Mouse (Mus musculus) cerebellum, postnatal 36 days (tissue): Measurements from ENCODE around the gene Cpeb2.
A peak's percentile ranks its signal among the peaks of the same experiment; 100 is the strongest.

Experiments used
- DNase-seq, 2 experiments: peaks; one replicate each; pipeline ENCODE4 v3.0.0; 2021 to 2022; ENCODE audit warnings: mixed read lengths in 2 of 2

Gene Cpeb2

DNA sequence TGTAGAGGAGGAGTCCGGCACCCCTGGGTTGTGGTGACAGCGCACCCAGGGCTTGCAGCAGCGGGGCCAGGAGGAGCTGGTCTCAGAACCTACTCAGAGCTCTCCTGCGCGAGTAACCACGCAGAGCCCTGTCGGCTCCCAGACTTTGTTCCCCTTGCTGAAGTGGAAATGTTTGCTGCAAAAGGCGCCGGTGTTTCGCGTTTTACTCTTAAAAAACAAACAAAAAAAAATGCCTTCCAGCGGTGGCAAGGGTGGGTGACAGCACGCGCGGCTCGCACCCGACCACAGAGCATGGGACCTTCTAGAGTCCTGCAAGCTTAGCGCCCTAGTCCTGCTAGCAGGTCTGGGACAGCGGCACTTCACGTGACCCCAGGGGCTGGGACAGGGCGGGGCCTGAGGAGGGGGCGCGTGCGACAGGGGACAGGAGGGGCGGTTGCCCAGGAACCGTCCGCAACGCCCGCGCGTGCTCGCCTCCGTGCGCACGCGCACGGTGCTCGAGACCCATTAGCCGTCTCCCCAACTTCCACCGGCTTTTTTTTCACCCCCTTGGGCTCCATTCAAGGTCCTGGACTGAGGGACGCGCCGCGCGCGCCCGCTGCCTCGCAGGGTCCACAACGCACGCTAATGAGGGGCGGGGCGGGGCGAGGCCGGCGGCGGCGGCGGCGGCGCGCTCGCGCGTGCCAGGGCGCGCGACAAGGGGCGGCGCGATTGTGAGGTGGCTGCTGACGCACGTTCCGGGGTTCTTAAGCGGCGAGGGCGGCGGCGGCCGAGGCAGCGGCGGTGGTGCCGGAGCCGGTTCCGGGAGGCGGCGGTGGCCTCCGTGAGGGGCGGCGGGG, at the start of gene Cpeb2:
Gene Cpeb2 (plus strand): TSS at position 691 of the 836 bp plus-strand sequence.
- DNase-seq = peak; percentile 94 to 96

DNA sequence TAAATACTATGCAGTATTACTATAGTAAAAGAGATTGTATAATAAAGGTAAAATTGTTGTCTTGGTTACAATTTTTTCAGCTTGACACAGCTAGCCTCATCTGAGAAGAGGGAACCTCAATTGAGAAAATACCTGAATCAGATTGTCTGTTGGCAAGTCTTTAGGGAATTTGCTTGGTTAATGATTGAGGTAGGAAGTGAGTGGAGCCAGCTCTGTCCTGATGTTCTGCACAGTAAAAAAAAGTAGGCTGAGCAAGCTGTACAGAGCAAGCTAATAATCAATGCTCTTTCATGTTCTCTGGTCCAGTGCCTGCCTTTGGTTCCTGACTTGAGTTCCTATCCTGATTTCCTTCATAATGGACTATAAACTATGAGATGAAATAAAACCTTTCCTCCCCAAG, 49.4 kb upstream of the Cpeb2 start:
- DNase-seq = no peak

DNA sequence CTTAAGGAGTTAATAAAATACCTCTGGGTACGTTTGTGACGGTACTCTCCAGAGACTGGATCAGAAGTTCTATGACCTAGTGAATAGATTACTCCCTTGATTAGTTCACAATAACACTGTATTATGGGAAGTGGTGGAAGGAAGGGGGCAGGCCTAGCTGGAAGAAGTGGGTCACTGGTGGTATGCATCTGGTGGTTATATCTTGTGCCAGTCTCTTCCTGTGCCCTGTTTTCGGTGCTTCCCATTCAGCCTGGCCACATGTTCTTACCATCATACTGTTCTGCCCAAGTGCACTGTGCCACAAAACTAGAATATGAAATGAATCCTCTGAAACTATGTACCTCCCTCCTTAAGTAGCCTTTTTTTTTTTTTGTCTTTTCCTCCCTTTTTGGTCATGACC, 48.1 kb upstream of the Cpeb2 start:
- DNase-seq = no peak

DNA sequence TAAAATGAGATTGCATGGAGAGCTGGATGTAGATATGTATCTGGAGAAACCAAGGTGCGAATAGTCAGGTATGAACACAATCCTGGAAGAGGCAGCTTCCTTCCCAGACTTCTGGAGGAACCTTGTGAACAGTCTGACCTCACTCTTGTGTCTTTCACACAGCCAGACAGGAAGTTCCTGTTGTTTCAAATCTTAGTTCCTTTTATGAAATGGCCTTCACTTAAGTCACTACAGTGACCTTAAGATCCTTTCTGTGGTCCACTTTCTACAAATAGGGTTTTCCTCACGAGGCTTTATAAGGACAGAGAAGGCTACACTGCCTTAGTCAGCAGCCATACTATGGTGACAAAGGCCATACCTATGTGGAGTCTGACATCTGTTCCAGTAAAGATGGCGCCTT, 47.5 kb upstream of the Cpeb2 start:
- no peak for DNase-seq

DNA sequence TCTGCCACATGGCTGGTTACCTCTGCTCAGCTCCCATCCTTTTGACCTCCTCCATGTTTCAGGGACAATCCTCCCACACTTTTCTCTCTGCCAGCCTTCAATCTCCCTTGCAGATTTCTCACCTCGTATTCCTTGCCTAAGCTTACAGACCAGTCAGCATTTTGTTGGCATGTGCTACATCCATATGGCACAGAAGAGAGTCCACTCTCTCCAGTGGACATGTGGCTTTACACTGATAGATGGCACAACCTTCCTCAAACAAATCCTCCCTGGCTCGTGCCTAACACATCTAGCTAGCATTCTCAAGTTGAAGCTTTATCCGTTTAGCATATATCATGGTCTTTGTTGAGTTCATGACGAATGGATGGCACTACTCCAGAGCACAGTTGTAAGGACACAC, 32.3 kb upstream of the Cpeb2 start:
- DNase-seq = peak; percentile 20 to 37

DNA sequence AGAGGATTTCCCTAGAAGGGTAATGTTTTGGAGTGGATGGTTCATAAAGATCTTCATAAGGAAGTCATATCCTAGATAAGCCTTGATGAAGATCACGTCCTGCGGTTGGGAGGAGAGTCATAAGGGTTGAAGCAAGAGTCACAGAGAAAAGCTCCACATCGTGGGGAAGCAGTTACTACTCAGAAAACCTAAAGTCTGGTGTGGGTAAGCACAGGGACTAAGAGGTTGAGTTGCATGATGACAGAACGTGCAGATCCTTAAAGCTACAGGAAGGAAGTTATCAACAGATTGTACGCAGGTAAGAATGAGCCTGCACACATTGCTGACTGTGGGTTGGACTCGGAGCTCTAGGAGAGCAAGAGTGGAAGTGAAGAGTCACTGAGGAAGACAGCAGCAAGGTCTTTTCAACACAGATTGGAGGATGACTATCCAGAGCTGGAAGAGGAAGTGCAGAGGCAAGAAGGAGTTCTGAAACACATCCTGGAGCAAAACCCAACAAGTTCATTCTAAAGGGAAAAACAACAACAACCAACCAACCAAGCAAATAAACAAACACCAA, 26.4 kb upstream of the Cpeb2 start:
- DNase-seq = no peak

DNA sequence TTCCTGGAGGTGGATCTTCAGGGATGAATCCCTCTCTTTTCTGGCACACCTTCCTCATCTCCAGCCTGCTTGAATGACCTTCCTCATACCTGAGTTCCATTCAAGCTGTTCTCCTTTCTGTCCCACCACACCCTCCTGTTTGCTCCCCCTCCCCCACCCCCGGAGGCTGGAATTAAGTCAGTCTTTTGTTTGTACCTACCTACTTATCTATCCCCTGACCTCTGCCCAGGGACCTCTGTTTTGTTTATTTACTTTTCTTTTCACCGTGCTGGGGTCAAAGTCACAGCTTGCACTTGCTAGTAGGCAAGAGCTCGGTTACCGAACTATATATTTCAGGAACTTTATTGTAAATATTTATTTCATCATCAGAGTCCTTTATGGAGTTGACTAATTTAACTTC, 15.5 kb upstream of the Cpeb2 start:
- no peak for DNase-seq

DNA sequence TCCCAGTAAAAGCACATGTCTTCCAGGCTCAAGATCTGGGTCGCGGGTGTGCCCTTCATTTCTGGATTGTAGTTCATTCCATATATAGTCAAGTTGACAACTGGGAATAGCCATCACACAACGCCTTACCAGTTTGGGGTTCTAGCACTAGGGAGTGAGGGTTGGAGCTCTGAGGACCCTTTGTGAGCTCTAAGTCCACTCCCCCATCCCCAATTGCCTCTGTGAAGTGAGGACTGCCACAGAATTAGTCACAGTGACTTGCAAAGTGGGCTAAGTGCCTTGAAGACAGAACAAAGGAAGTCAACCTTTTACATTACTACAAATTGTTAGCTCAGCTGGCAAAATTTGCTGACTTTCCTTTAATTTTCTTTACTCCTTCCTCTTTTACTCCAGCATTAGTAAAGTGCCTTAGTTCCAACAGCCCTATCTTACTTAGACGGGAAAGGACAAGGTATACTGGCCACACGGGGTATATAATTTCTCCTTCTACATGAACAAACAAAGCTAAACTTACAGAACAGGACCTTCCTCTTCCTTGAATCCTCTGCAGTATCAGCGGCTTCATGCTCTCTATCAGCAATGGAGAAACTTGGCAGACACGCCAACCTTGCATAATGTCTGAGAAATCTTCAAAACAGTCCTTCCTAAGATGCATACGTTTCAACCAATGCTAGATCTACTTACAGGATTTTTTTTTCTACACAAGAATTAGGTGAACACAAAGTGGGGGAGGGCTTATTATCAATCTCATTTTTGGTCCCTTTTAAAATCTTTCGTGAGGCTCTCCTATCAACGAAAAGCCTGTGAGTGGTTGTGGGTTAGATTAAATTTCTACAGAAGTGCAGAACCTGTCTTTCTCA, 14.8 kb upstream of the Cpeb2 start:
- no peak for DNase-seq

DNA sequence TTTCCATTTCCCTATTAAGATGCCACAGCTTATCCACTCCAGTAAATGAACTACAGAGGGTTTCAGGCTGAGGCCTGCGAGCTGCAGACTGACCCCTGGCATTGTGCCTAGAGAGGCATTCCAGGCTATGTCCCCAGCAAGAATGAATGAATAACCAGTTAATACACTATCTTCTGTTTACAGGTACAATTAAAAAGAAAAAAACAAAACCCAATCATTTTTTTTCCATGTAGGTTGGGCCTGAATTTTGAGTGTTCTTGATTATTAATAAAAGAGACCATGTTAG, 14.2 kb upstream of the Cpeb2 start:
- DNase-seq = no peak

DNA sequence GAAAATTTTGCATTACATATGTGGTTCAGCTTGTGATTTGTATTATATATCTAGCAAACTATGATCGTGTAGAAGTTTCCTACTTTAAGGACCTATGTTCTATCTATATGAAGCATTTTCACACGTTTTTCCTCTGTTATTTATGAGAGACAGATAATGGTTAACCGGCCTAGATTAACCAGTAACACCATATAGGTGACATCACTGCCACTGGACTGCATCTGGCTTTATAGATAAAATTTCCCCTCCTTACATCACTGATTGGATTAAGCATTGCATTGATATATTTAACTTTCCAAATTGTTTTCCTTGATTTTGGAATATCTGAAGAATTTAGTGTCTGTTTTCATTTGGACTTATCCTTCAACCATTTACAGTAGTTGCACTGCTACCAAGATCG, 9.6 kb upstream of the Cpeb2 start:
- DNase-seq = no peak

DNA sequence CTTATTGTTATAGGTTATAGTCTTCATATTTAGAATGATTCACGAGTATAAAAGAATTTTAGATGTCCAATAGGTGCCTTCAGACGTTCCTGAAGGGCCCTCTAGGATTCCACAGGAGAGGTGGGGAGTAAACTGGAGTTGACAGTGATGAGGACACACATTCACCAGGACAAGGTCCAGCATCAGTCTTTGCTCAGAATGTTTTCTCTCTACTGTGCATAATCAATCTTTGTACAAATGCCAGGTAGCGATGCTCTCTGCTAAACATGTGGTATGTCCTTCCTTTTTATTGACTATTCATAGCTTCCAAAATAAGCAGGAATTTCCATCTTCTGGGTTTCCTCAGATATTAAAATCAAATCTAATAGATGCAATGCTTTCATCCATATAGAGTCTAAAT, 8.7 kb upstream of the Cpeb2 start:
- no peak for DNase-seq

DNA sequence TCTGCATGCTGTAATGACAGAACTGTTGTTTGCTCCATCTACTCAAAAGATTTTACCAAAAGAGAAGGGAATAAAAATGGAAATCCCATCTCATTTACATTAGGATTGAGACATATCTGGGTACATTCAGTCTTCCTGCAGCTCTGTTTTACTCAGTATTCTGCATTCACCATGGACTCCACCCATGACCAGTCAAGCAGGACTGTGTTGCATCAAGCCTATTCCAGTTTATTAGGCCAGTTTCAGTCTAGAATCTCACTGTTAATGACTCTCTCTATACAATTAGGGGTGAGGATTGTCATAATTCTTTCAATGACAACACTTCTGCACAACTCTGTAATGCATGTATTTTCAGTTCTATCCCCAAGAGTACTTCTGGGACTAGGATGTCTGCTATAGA, 6.8 kb upstream of the Cpeb2 start:
- no peak for DNase-seq

DNA sequence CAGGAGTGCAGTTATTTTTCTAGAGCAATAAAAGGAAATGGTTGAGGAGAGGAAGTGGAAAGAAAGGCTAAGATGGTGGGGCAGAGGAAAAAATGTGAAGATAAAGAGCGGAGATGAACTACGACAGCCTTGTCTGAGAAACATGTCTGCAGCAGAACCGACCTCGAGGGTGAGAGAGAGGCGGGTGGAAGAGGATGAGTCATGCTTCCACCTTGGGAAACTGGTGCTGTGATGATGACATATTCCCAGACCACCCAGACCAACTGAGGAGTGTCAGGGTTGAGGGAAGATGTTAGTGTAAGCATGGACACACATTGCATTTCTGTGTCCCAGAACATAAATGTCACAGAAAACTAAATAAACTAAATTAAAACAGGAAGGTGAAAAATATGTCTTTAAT, 5.4 kb upstream of the Cpeb2 start:
- DNase-seq = no peak

DNA sequence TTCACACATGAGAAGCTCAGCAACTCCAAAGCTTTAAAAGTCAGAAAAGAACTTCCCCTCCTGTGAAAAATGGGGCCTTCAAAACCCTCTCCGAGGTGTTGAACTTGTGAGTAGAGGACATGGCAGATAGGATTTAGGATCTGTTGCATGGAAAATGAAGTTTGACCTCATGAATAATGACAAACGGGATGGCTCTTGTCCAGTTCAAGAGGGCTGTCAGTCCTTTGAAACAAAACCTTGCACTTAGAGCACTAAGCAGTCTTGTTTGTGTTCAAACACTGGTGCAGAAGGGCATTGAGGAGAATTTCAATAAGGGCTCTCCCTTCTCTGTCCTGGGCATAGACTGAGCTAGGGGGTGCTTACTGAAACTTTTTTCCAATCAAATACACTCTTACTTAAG, 1.9 kb upstream of the Cpeb2 start:
- DNase-seq = no peak

DNA sequence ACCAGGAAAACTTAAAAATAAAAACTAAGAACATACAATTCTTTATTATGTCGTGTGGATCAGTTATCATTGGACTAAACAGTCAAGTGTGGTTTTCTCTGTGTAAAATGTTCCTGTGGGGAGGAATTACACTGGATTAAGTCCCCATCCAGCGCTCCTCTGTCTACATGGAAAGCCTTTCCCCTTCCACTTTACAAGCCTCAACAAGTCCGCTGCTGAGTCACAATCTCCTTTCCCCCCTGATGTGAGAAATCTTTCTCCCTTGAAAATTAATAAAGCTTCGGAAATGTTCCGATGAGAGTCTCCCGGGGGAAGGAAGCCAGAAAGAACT, 856 bp upstream of the Cpeb2 start:
- no peak for DNase-seq

DNA sequence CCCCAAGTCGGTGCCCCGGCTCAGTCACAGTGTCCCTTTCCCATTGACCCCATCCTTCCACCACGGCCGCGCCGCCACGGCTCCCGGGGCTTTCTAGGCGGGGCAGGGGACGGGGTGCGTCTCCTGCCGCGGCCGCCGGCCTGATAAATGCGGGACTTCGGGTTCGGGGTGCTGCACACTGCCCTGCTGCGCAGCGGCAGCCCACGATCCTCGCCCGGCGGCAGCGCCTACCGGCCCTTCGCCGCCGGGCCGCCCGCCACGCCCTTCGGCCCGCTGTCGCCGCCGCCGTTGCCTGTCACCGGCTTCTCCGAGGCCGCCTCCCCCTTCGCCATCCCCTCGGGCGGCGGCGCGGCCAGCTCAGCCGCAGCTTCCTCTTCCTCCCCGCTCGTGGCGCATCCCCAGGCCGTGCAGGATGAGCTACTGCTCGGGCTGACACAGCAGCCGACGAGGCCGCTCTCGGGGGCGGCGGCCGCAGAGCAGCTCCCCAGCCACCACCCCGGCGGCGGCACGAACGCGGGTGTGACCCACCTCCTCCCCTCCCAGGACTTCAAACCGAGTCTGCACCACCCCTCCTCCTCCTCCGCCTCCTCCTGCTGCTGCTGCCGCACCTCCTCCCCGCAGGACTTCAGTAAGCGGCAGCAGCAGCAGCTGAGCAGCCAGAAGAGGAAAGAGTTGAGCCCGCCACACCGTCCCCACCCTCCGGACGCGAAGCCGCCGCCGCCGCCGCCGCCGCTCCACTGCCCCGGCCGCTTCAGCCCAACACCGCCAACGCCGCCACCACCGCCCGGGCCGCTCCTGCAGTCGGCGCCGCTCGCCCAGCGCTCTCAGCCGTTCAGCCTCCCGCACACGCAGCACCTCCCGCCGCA, 579 bp downstream of the Cpeb2 start:
- peak; percentile 73 to 76 for DNase-seq

DNA sequence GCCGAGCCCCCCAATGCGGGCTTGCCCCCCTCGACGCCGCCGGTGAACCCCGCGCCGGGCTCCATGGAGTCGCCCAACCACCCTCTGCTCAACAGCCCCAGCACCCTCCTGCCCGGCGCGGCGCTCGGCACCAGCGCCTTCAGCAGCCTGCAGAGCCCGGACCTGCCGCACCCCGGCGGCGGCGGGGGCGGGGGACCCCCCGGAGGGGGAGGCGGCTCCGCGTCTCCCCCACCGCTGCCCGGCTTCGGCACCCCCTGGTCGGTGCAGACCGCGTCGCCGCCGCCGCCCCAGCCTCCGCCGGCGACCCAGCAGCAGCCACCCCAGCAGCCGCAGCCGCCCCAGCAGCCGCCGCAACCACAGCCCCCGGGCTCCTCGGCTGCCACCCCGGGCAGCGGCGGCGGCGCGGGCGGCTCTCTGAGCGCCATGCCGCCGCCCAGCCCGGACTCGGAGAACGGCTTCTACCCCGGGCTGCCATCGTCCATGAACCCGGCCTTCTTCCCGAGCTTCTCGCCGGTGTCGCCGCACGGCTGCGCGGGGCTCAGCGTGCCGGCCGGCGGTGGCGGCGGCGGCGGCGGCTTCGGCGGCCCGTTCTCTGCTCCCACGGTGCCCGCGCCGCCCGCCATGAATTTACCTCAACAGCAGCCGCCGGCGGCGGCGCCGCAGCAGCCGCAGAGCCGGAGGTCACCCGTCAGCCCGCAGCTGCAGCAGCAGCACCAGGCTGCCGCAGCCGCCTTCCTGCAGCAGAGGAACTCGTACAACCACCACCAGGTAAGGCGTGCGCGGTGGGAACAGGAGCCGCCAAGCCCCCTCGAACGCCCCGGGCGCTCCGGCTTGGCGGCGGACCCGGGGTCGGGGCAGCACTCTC, 1.6 kb downstream of the Cpeb2 start:
- DNase-seq = peak; percentile 51 to 54

DNA sequence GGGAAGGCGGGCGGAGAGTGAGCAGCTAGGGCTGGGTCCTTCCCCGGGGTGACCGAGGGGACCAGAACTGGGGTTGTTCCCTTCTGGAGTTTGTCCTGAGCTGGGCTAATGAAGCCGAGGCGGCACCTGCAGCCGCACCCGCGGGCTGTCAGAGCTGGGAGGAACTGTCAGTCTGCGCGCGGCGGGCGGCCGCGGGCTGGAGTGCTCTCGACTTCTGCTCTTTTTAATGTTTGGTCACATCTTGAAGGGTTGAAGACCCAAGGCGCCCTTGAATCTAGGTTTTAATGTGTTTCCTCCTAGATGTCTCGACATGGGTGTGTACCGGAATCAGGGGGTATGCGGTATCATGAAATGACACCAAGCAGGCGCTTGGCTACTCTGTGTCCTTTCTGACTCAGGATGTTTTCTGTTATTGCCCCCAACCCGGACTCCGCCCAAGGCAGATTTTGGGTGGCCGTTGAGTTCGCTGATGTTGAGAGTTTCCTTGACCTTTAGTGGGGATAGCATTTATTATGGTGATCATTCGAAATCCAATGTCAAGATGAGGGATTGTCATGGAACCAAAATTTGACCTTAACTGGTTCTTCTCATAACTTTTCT, 2.3 kb downstream of the Cpeb2 start:
- peak; percentile 61 to 70 for DNase-seq

DNA sequence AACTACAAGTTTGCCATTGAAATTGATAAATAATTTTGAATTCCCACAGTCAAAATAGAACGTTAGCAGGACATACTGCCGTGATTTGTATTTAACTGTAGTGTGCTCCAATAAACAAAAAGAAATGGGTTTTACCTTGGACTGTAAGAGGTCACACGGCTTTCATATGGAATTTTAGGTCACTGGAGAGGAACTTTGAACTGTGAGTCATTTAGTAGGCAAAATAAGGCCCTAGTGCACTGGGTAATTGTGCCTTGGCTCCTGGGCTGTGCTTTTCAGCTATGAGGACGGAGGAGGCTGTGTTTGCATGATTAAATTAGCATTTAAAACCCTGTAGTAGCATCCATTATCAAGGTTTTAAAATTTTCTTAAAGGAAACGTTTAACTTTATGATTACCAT, 3.0 kb downstream of the Cpeb2 start:
- no peak for DNase-seq

DNA sequence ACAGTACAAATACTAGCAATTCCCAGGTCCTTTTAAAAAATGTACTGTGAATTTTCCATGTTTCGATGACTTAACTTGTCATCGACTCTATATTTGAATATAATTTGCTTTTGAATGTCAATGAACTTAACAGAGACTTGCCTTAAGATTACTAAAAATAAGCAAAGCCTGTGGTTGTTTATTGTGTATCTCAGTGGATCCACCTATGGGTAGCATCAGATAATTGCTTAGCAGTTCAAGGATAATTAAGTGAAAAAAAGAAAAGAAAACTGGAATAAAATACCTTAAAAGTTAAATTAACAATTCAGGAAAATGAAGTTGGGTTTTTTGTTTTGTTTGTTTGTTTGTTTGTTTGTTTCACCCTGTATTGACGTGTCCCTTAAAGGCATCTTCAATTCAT, 3.5 kb downstream of the Cpeb2 start:
- DNase-seq = no peak

DNA sequence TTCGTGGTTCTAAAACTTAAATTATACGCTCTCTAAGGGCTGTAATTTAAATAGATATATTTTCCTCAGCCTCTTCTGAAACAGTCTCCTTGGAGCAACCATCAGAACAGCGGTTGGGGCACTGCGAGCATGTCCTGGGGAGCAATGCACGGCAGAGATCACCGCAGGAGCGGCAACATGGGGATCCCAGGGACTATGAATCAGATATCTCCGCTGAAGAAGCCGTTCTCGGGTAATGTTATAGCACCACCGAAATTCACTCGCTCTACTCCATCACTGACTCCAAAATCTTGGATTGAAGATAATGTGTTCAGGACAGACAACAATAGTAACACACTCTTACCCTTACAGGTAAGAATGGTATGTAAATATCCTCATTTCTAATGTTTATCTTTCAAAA, 4.3 kb downstream of the Cpeb2 start:
- DNase-seq = peak; percentile 13 to 47
